8 mouse cellular contexts compared by ENCODE assay signal in the genomic region with DNA sequence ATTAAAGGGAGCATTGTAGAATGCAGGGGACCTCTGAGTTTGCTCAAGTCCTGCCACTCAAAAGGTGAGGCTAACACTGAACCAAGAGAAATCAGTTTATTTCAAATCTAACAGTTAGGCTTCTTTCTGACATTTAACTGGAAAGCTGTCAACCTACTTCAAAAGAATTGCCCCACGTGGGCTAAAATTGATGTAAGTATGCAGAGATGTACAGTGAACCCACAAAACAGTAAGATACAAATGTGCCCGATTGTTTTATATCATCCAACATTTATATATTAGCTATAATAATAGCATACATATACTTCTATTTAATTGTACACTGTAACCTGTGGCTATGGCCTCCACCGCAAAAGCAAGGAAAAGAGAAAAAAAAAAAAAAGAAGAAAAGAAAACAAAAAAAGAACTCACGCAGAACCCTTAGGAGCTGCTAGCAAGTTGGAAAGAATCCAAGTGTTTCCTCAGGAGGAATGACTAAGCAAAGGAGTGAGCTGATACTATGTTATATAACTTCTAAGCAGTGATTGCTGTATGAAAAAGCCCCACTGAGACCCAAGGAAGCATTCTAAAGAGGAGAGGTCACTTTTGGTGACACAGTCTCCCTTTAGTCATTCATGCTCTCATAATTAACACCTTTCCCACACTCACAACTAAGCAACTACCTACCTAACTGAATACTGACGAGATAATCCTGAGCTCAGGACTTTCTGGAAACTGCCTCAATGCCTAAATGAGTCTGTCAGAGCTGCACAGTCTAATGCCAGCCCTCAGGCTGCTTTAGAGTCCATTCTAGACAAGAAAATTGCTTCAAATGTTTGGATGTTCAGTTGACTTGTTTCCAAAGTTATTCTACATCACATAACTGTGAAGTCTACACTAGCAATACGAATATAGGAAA.
DNase-seq lines count a peak whose midpoint lies in the region; ATAC-seq lines count a peak whose summit lies in the region.
"Had no signal": no experiment of that assay in that cellular context is flagged by ENCODE, and none has a peak within 500 bp of the region (broad histone marks: within the 10 kb centered on the region; RNA-seq: fewer than 3 reads in every experiment).

No protein-coding gene starts in this region.

- no peaks in the 10 kb centered on the region for H3K9me3 ChIP-seq in heart, embryonic 10.5 days
- H3K9me3 ChIP-seq in midbrain, embryonic 14.5 days (ENCODE audit: control insufficient read depth, low read length) = no peaks in the 10 kb centered on the region
- H3K9me3 ChIP-seq in midbrain, embryonic 10.5 days (replicated peaks) = no peaks in the 10 kb centered on the region
- no peaks in the 10 kb centered on the region for H3K9me3 ChIP-seq in embryonic facial prominence, embryonic 15.5 days (replicated peaks)
- no peaks in the 10 kb centered on the region for H3K9me3 ChIP-seq in stomach, embryonic 15.5 days

- peak; percentile 65 to 69 for DNase-seq in heart, adult 18-20 months
- no peak for DNase-seq in heart, embryonic 10.5 days (ENCODE audit: low spot score)
- DNase-seq in midbrain, embryonic 14.5 days = peak; percentile 49
- no peak for DNase-seq in midbrain, embryonic 10.5 days (ENCODE audit: low spot score)
- DNase-seq in spleen, postnatal 14 days (ENCODE audit: low spot score in 2 of 2) = no peak

- no peak overlapping the region for H3K4me3 ChIP-seq in heart, embryonic 10.5 days
- no peak overlapping the region for H3K4me3 ChIP-seq in midbrain, embryonic 14.5 days (replicated peaks; ENCODE audit: low read depth, low read length)
- no peak overlapping the region for H3K4me3 ChIP-seq in midbrain, embryonic 10.5 days
- no peak overlapping the region for H3K4me3 ChIP-seq in embryonic facial prominence, embryonic 15.5 days (replicated peaks)
- no peak overlapping the region for H3K4me3 ChIP-seq in stomach, embryonic 15.5 days (replicated peaks)

- no peak overlapping the region for H3K9ac ChIP-seq in midbrain, embryonic 14.5 days (replicated peaks; ENCODE audit: low read length)
- no peak overlapping the region for H3K9ac ChIP-seq in embryonic facial prominence, embryonic 15.5 days
- H3K9ac ChIP-seq in stomach, embryonic 15.5 days = no peak overlapping the region

- no peak for ATAC-seq in midbrain, embryonic 14.5 days (ENCODE audit: low FRiP score, low TSS enrichment)
- ATAC-seq in embryonic facial prominence, embryonic 15.5 days (ENCODE audit: insufficient number of reproducible peaks, low FRiP score, low TSS enrichment, low read depth) = no peak
- ATAC-seq in stomach, embryonic 15.5 days (ENCODE audit: insufficient read depth, low FRiP score, low read depth) = peak; percentile 40; the same call in 1 of the 2 replicates
- ATAC-seq: activated CD4-positive, CD25-positive, alpha-beta regulatory T cell, adult 4 months had no signal

- H3K36me3 ChIP-seq in heart, embryonic 10.5 days = no peaks in the 10 kb centered on the region
- H3K36me3 ChIP-seq in midbrain, embryonic 14.5 days (ENCODE audit: control insufficient read depth, insufficient read depth, low read length) = no peaks in the 10 kb centered on the region
- no peaks in the 10 kb centered on the region for H3K36me3 ChIP-seq in midbrain, embryonic 10.5 days
- no peaks in the 10 kb centered on the region for H3K36me3 ChIP-seq in embryonic facial prominence, embryonic 15.5 days
- no peaks in the 10 kb centered on the region for H3K36me3 ChIP-seq in stomach, embryonic 15.5 days

- H3K27ac ChIP-seq in heart, embryonic 10.5 days = no peak overlapping the region
- H3K27ac ChIP-seq in midbrain, embryonic 14.5 days (replicated peaks; ENCODE audit: low read depth, low read length) = no peak overlapping the region
- no peak overlapping the region for H3K27ac ChIP-seq in midbrain, embryonic 10.5 days (replicated peaks)
- 0 out of 2 replicates have a peak overlapping the region, but pooled peaks have one; percentile 17 for H3K27ac ChIP-seq in embryonic facial prominence, embryonic 15.5 days (replicated peaks)
- H3K27ac ChIP-seq in stomach, embryonic 15.5 days = peak overlapping the region; percentile 40; the same call in 1 of the 2 replicates

- H3K4me2 ChIP-seq in midbrain, embryonic 14.5 days (ENCODE audit: low read length) = no peak overlapping the region
- no peak overlapping the region for H3K4me2 ChIP-seq in embryonic facial prominence, embryonic 15.5 days (replicated peaks)
- no peak overlapping the region for H3K4me2 ChIP-seq in stomach, embryonic 15.5 days

- 73% methylated on average over 6 of the region's 6 CpGs for WGBS in heart, embryonic 10.5 days
- WGBS in midbrain, embryonic 14.5 days = 72% methylated on average over 6 of the region's 6 CpGs
- 87% methylated on average over 6 of the region's 6 CpGs for WGBS in midbrain, embryonic 10.5 days
- 51% methylated on average over 6 of the region's 6 CpGs for WGBS in embryonic facial prominence, embryonic 15.5 days
- WGBS in stomach, embryonic 15.5 days = 55% methylated on average over 6 of the region's 6 CpGs

- H3K4me1 ChIP-seq in heart, embryonic 10.5 days = peaks cover 19% of the 10 kb centered on the region
- H3K4me1 ChIP-seq in midbrain, embryonic 14.5 days (ENCODE audit: control insufficient read depth, insufficient read depth, low read length) = 0 out of 2 replicates have a peak, but pooled peaks cover 5% of the 10 kb centered on the region
- peaks cover 8% of the 10 kb centered on the region for H3K4me1 ChIP-seq in midbrain, embryonic 10.5 days
- no peaks in the 10 kb centered on the region for H3K4me1 ChIP-seq in embryonic facial prominence, embryonic 15.5 days
- H3K4me1 ChIP-seq in stomach, embryonic 15.5 days = no peaks in the 10 kb centered on the region

- H3K27me3 ChIP-seq in heart, embryonic 10.5 days (ENCODE audit: insufficient read depth, poor library complexity, severe bottlenecking) = no peaks in the 10 kb centered on the region
- no peaks in the 10 kb centered on the region for H3K27me3 ChIP-seq in midbrain, embryonic 14.5 days (ENCODE audit: control insufficient read depth, insufficient read depth, low read length)
- no peaks in the 10 kb centered on the region for H3K27me3 ChIP-seq in midbrain, embryonic 10.5 days (ENCODE audit: low read depth, poor library complexity, severe bottlenecking)
- H3K27me3 ChIP-seq in embryonic facial prominence, embryonic 15.5 days = no peaks in the 10 kb centered on the region
- H3K27me3 ChIP-seq in stomach, embryonic 15.5 days (replicated peaks) = no peaks in the 10 kb centered on the region

Comparison
In these comparisons a context has a peak if more than half of its experiments do, and no peak if none do; other contexts are left out.
1. DNase-seq: peak in heart, adult 18-20 months (2 of 2) and midbrain, embryonic 14.5 days (single experiment); none in heart, embryonic 10.5 days (single experiment), midbrain, embryonic 10.5 days (single experiment) and spleen, postnatal 14 days (0 of 2).
2. H3K27ac ChIP-seq: peak in embryonic facial prominence, embryonic 15.5 days (single experiment) and stomach, embryonic 15.5 days (single experiment); none in heart, embryonic 10.5 days (single experiment), midbrain, embryonic 14.5 days (single experiment) and midbrain, embryonic 10.5 days (single experiment).